Mouse (Mus musculus) small intestine, adult 2 months (tissue): ENCODE measurements around the gene Cyp2a4.
"Not testable (repeated sequence)": the region's sequence is repeated elsewhere in the genome, so short reads cannot be mapped to it uniquely, and the experiment has no call there.

Source experiments
- CTCF ChIP-seq: fragments of 200-500 bp; IDR thresholded peaks from 2 replicates; pipeline ENCODE4 v1.5.1; 2012; ENCODE audit warnings: low read depth, mild to moderate bottlenecking, control low read depth, inconsistent platforms, low read length, moderate library complexity, mixed read lengths; ENCODE audit not compliant: insufficient replicate concordance, insufficient read length; ENCODE audit errors: extremely low read depth
- POLR2A ChIP-seq: fragments of 200-500 bp; IDR thresholded peaks from 2 replicates; pipeline ENCODE4 v1.6.1; 2012; ENCODE audit warnings: low read depth, mild to moderate bottlenecking, control low read depth, inconsistent platforms, low read length, moderate library complexity

DNA sequence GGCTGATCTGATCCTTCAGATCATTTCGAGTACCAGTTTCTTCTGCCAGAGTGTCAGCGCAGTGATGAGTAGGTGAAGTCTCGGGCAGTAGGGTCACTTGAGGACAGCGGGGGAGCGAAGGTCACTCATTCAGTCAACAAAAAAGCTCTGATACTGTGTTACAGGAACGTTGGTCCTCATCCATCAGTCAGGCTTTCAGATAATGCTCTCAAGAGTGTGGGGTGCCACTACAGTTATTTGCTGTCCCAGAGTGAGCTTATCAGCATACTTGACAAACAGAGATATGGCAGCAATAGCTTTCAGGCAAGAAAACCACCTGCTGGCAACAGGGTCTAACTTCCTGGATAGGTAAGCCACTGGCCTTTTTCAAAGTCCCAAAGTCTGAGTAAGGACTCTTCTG lies 49.8 kb downstream of the Cyp2a4 start:
- not testable (repeated sequence) for TF ChIP-seq CTCF, POLR2A
